Mouse (Mus musculus) large intestine, adult 2 months (tissue): Measurements from ENCODE around the gene Pabpn1. TPM values are rescaled to one million over a fixed set of nuclear protein-coding genes. Genes with fewer than 3 reads are reported as not detected.

Experiments
- DNase-seq: peaks from one replicate; pipeline ENCODE4 v3.0.0-alpha.2; 2012; ENCODE audit warnings: low read depth, low spot score
- WGBS: fragments of 180-500 bp; shearing (Covaris S2); methylation state at CpG from one replicate; pipeline ENCODE4 v1.1.7; 2018; 5-methylcytosine and 5-hydroxymethylcytosine counted together
- polyA plus RNA-seq: library from polyadenylated mRNA; depleted of rRNA; stranded (reverse); fragments of >200 nt; gene quantifications from 2 replicates; pipeline ENCODE4 v1.2.3, GENCODE M21; 2012; rRNA removed

Pabpn1 gene
- polyA plus RNA-seq, result 77.8 and 112 TPM in 2 replicates

DNA sequence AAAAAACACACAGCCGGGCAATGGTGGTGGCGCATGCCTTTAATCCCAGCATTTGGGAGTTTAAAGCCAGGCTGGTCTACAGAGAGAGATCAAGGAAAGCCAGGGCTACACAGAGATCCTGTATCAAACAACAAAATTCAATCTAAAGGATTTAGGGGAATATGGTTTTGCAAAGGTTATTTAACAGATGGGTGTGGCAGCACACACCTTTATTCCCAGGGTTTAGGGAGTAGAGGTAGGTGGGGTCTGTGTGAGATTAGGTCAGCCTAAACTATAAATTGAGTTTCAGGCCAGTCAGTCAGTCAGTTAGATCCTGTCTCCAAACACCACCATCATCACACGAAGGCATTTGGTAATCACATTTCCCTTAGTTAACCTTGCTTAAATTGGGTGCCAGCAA, at the start of gene Pabpn1:
TSS of gene Pabpn1 (plus strand) at position 301 of the 400 bp plus-strand sequence.
- 93% methylated on average over 3 of the region's 3 CpGs for WGBS
- no peak for DNase-seq

DNA sequence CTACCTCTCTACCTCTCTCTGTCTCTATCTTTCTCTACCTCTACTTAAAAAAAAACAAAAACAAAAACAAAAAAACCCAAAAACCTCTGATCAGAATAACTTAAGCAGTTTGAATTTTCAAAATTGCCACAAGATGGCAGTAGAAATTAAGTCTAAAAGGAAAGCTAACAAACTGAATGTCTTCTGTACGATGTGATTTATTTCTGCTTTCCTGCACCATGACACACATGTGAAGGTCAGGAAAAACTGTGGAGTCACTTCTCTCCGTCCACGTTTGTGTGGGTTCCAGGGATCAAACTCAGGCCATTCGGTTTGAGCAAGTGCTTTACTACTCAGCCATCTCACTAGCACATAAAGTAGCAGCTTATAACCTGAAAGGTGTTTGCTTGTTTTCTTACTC, 48.8 kb upstream of the Pabpn1 start:
- DNase-seq, result no peak
- 1% methylated on average over 4 of the region's 4 CpGs for WGBS

DNA sequence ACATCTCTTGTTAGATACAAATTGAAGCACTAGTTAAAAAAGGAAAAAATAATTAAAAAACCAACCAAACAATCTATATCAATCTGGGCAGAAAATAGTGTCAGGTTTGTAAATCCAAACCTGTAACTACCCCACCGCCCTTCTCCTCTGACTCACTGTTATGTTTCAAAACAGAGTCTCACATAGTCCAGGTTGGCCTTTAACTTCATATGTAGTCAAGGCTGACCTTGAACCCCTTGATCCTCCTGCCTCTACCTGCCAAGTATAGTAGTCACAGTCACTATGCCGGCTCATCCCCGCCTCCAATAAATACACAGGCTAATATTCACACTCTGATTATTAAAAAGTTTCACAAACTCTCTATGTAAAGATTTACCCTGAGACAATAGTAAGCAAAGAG, 36.6 kb upstream of the Pabpn1 start:
- DNase-seq, result no peak
- 89% methylated on average over 3 of the region's 3 CpGs for WGBS

DNA sequence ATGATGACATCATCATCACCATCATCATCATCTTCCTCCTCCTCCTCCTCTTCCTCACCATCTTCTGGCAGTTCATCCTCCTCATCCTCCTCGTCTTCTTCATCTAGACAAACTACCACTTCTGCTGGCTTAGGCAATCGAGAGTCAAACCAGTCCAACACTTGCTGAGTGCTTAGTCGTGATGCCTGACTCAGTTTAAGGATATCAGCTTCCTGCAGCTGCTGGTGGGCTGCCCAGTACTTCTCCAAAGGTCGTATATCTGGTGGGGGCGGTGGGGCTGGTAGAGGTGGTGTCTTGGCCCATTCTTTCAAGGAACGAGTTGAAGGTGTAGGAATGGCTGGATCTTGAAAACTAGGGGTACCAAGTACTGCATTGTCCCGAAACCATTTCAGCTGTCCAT, 35.6 kb upstream of the Pabpn1 start:
- WGBS, result 87% methylated on average over 7 of the region's 7 CpGs
- no peak for DNase-seq

DNA sequence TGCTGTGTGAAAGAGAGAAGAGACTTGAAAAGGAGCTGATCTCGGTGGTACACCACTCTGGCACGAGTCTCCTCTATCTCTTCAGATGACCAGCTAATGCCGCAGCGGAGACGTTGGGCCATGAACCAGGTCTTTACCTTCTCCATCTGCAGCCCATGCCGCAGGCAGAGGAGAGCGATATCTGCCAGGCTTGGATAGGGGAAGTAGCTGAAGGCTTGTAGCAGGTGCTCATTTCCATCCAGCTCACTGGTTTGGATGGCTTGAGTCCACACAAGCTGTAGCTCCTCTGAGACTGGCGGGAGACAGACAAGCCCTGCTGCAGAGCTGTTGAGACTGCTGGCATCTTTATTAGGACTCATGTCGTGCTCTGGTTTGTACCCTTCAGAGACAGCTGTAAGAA, 34.4 kb upstream of the Pabpn1 start:
- no peak for DNase-seq
- 93% methylated on average over 9 of the region's 9 CpGs for WGBS

DNA sequence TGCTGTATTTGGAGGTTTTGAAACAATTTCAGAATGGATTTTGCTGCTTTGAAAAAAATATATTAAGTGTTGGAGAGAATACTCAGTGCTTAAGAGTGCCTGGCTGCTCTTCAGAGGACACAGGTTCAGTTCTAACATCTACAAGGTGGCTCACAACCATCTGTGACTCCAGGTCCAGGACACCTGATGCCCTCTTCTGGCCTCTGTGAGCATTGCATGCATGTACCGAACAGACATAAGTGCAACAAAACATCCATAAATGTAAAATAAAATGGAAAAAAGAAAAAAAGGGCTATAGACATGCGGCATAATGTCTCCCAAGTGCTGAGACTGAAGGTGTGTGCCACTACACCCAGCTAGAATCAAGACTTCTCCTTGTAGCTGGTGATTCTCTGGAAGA, 31.8 kb upstream of the Pabpn1 start:
- 29% methylated on average over 2 of the region's 2 CpGs for WGBS
- no peak for DNase-seq

DNA sequence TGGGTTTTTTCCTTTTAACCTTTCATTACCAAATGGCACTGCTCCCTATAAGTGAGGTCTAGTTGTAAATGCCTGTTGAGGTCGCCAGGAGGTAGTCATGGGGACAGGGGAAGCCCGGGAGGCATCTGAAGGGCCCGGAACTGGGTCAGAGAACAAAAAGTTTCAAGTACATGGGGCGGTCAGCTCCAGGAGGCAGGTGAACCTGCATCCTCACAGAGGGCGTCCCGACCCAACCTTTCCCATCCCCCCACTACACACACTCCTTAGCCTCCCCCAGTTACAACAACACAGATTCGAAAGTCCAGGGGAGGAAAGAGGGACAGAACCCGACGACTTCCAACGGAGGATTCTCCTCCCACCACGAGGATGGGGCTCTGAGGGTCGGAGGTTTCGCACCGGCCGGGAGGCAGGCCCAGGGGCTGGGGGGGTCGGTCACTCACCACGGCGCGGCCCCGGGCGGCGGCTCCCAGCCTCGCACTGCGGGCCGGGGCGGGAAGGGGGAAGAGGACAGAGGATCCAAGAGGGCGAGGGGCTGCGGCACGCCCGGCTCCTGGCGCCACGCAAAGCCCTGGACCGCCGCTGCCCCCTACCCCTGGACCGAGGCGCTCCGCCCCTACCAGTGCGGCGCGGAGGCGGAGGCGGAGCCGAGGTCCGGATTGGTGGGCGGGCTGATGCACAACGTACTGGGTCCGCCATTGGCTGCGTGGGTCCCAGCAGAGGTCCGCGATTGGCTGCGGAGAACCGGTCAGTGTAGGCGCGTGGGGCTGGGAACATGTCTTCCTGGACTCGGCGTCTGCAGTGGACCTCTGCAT, 28.6 kb upstream of the Pabpn1 start:
- WGBS, result 1% methylated on average over 55 of the region's 56 CpGs
- peak; percentile 73 for DNase-seq

DNA sequence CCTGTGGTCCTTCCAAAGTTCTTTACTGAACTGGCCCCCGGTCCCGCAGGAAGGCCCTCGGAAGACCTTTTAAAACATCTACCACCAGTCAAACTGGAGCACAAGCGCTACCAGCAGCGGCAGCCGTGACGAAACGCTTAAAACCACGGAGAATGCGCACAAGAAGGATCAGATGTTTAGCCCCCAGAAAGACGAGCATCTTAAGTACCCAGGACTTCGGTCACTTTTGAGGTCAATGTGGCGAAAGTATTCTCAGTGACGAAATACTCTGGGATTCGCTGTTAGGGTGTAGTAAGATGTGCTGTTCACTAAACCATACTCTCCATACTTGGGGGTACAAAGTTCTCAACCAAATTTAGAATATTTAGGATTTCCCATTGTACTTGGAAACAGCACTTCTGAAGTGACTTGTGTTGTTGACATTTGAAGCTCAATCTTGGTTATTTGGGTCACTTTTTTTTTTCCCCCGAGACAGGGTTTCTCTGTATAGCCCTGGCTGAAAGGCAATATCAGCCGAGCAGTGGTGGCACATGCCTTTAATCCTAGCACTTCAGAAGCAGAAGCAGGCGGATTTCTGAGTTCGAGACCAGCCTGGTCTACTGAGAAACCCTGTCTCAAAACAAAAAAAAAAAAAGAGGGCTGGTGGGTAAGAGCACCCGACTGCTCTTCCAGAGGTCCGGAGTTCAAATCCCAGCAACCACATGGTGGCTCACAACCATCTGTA, 27.8 kb upstream of the Pabpn1 start:
- WGBS, result 10% methylated on average over 21 of the region's 21 CpGs
- no peak for DNase-seq

DNA sequence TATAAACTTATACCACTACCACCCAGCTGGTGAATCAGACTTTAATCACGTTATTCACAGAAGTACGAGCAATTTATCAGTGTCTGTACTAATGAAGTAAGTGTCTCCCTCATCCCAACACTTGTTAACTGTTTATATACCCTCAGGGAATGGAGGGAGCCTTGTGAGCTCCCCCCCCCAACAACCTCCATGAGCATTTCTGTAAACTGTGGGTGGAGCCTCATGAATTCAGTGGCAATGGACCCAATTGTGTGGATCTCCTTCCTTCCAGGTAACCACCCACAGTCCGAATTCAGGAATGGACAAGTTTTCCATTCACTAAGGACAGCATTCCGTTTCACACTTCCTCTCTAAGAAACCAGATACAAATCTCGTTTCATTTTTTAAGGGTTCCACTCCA, 26.7 kb upstream of the Pabpn1 start:
- no peak for DNase-seq
- WGBS, result 72% methylated on average over 5 of the region's 5 CpGs

DNA sequence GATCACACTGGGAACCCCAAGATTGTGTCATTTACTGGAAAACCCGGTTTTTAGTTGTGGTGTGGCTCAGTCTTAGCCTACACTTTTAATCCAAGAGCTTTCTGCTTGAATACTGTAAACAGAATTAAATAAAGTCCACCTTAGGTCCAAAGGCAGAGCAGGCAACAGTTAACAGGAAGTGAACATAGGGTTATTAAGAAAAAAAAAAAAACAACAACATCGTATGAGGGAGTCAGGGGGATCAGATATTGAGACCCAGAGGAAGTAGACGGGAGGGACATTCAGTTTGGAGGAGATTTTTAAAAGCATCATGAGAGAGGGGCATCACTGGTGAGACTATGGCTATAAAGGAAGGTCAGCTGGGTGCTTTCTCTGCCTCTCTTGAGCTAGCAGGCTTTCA, 26.0 kb upstream of the Pabpn1 start:
- 41% methylated on average over 3 of the region's 3 CpGs for WGBS
- no peak for DNase-seq

DNA sequence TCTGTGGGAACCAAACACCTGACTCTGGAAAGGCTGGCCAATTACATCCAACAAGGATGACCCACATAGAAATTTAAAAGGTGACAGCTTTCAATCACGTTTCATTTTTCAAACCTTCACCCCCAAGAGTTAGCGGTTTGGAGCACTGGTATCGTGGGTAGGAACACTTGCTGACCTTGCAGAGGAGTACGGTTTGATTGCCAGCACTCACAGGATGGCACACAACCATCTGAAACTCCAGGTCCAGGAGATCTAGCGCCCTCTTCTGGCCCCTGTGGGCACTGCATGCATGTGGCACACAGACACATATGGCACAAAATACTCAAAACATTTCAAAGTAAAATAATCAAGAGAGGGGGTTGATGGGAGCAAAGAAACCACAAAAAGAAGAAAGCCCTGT, 25.4 kb upstream of the Pabpn1 start:
- 55% methylated on average over 5 of the region's 5 CpGs for WGBS
- no peak for DNase-seq

DNA sequence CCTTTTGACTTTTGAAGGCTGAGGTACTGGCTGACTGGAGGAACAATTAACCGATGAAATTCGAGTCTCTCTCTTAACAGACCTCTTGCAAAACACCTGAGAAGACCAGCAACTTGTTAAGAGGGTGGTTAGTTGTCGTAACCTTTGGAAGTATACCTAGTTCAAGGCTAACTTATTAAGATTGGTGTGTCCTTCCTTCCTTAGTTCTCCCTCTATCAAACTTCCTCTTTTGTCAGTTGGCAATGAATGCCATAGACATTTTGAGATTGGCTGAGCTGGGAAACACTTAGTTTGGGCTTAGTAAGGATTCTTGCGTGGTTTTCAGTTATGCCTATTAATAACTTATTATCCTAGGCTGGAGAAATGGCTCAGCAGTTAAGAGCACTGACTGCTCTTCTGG, 24.3 kb upstream of the Pabpn1 start:
- 83% methylated on average over 4 of the region's 4 CpGs for WGBS
- no peak for DNase-seq

DNA sequence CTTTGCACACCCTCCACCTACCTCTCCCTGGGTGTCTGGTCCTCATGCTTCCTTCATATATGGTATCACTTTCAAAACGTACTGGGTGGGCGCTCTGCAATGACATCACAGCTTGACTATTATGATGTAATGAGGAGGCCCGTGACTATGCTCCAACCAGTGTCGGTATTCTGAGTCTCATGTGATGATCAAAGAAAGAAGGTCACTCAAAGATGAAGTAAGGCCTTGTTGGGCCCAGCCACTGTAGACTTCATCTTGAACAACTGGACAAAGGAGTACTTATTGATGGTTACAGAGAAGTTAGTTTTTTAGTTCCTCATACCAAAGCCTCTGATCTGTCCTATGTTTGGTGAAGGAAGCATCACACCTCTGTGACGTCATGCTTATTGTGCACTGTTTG, 21.4 kb upstream of the Pabpn1 start, which contains the start of gene Homez:
TSS of gene Homez (minus strand) at position 101 of the 400 bp plus-strand sequence.
- no peak for DNase-seq
- 94% methylated on average over 5 of the region's 5 CpGs for WGBS

DNA sequence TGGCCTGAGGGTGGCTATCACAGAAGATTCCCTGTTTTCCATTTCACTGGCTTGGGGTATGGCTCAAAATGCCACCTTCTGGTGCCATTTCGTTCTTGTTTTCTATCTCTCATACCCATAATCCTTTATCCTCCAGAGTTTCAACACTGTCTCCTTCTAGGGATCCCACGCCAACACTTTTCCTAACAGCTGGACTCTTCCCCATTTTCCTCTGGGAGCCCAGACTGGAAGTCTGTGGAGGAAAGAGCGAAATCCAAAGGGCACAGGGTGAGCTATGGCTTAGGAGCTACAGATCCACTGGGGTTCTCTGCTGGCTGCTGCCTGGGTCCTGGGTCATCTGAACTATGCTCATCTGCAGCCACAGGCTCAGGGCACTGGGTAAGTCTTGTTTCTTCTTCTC, 18.1 kb upstream of the Pabpn1 start:
- no peak for DNase-seq

DNA sequence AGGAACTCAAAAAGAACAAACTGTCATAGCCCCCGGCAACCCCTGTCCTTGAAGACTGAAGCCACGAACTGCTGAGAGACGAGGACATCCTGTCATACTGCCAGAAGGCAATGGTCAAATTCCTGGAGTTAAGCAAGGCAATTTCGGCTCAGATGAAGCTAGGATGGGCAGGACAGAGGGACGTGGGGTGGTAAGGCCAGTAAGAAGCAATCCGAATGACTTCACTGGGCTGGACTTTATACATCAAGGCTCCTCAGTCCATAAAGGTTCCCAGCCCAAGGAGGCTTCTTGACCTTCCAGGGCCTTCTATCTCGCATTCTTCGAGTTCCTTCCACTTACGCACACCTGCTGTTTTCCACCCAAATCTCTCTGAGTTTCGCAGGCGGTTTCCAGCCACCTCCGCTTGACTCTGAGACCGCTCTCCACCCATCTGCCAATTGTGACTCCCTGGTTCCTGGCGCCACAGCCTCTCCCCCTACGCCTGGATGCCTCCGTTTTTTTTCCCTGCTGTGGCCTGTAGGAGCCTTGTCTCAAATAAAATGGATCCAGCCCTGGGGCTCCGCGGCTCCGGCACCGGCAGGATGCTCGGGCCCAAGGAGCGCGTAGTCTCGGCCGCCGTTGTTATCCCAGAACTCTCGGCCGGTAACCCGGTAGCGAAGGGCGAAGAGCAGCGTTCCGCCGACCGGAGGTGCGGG, 16.3 kb upstream of the Pabpn1 start:
- DNase-seq, result no peak
- WGBS, result 5% methylated on average over 36 of the region's 36 CpGs

More for the DNA sequence above, 18.1 kb upstream of the Pabpn1 start:
- 89% methylated on average over 3 of the region's 3 CpGs for WGBS

DNA sequence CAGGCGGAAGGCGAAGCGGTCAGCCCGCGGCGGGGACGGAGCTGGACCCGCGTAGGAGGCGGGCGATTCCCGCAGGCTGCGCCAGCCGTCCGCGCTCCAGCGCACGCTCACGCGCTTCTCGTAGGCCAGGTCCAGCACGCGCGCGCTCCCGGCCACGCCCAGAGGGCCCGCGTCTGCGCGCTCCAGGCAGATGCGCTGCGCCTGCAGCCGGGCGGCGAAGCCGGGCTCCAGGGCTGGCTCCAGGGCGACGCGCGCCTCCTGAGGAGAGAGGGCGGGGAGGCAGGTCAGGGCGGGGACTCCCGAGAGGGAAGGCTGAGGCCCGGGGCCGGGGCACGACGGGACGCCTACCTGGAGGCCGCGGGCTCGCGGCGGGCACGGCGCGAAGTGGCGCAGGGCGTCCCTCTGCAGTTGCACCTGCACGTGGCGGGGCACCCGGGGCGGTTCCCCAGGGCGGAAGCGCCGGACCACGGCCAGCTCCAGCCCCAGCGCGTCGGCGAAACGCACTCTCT, 15.7 kb upstream of the Pabpn1 start:
- no peak for DNase-seq

DNA sequence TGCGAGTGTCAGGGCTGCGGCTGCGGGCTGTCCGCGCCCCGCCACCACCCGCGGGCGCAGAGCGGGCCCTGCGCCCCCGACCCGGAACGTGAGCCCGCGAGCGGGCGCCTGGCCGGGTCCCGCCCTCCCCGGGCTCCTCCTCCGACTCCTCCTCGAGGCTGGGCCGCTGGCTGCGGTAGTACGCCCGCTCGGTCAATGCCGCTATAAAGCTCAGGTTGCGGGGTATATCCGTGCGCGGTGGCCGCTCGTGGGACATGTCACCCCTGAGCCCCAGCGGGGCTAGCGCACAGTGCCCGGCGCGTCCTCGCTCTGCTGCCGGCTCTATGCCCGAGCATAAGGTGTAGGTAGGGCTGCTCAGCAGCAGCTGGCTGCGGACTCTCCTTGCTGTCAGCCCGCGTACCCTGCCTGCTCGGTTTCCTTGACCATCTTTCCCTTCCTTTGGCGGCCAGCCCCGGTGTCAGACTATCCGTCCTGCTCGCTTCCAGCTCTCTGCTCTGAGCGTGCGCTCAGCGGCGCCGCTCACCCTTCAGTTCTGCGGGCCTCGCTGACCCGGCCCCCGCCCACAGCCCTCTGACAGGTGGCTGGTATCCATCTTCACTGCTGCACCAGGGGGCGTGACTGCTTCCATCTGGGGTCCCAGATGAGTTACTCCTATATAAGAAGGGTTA, 15.1 kb upstream of the Pabpn1 start, which contains the start of gene Ppp1r3e:
TSS of gene Ppp1r3e (minus strand) at position 503 of the 668 bp plus-strand sequence.
- 1% methylated on average over 61 of the region's 61 CpGs for WGBS
- DNase-seq, result no peak

More for the DNA sequence above, 15.7 kb upstream of the Pabpn1 start:
- WGBS, result under 1% methylated on average over 71 of the region's 72 CpGs

DNA sequence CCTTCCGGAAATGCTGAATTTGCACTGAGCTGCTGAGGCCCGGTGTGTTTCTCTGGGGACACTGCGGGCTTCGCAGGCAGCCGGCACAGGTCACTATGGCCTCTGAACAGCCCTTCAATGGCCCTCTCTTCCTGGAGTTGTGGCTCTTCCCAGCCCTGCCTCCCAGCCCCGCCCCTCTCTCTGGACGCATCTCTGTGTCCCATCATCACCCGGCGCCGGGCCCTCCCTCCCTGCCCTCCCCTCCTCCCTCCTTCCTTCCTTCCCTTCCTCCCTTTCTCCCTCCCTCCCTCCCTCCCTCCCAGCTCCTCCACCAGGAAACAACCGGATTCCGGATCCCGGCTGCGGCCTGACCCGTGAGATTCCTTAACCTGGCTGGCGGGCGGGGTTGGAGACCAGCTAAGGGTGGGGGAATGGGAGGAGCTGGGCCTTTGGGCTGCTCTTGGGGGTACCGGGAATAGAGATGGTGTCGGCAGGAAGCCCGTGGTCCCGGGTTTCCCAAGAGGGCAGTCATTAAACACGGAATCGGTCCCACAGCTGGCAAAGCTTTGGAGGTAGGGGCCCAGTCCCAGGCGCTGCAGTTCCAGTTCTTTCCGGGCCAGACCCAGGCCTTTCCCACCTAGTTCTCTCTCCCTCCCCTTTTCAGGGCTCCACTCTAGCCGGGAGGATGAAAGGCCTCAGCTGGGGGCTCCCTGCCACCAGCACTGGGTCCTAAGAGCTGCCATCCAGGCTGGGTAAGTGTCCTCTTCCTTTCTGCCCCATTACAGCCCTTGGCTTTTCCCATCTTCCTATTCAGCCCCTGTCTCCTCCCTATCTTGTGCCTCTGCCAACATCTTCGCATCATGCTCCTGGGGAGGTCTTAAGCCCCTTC, 8.9 kb upstream of the Pabpn1 start, which contains the start of the genes Bcl2l2 and Gm20521:
TSS of gene Bcl2l2 (plus strand) at position 224 of the 868 bp plus-strand sequence.
TSS of gene Gm20521 (plus strand) at position 288 of the 868 bp plus-strand sequence.
- peak; percentile 67 for DNase-seq
- WGBS, result under 1% methylated on average over 27 of the region's 27 CpGs
